Mouse (Mus musculus) MEL (cell line): ENCODE measurements around the gene Tsacc.

ENCODE experiments used
- CTCF ChIP-seq, 3 experiments: IDR thresholded peaks in 2 of 3; conservative IDR thresholded peaks in 1 of 3; 2 replicates each; pipeline ENCODE4 v1.5.1; 2011 to 2012; ENCODE audit warnings: low read length in 3 of 3, low read depth in 2 of 3, mild to moderate bottlenecking in 2 of 3, improper control_type of control experiment in 1 of 3, inconsistent platforms in 1 of 3, mixed read lengths in 1 of 3, moderate library complexity in 1 of 3; ENCODE audit not compliant: control insufficient read depth in 1 of 3, insufficient read depth in 1 of 3, poor library complexity in 1 of 3, severe bottlenecking in 1 of 3
- EP300 ChIP-seq, 2 experiments: IDR thresholded peaks; 2 replicates each; pipeline ENCODE4 v1.6.1; 2011; ENCODE audit warnings: improper control_type of control experiment in 2 of 2, low read length in 2 of 2, low read depth in 1 of 2, mild to moderate bottlenecking in 1 of 2
- KAT2A ChIP-seq: conservative IDR thresholded peaks from 2 replicates; pipeline ENCODE4 v1.6.1; 2012; ENCODE audit warnings: low read depth, low read length, improper control_type of control experiment, inconsistent platforms
- MYC ChIP-seq: IDR thresholded peaks from 2 replicates; pipeline ENCODE4 v1.6.1; 2011; ENCODE audit warnings: low read depth, mild to moderate bottlenecking, low read length, improper control_type of control experiment, moderate library complexity

DNA sequence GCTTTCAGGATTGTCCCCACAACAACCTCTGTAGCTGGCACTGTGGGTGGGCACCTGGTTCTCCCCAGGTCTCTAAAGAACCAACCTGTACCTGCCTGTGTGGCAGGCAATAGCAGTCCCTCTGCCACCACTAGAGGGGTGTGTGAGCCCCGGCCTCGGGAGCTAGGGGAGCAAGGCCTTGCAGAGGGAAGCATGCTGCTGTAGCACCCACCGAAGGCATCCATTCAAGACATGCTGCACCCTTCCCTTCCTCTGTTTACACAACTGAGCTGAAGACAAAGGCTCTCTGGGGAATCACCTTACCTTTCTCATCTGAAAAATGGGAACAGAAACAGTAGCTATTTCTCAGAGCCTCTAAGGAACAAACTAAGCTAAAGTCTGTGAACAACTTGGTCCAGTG is 61.6 kb downstream of the Tsacc start:
- TF ChIP-seq MYC: no peak
- peak; percentile 54 to 74 (median 59) for TF ChIP-seq CTCF (IDR thresholded peaks at IDR 0.05 in 2 of 3, conservative IDR thresholded peaks at IDR 0.05 in 1 of 3; ENCODE audit: control insufficient read depth in 1 of 3, insufficient read depth in 1 of 3, low read depth in 2 of 3, low read length in 3 of 3, poor library complexity in 1 of 3, severe bottlenecking in 1 of 3)
- no peak for TF ChIP-seq KAT2A
- no peak for TF ChIP-seq EP300 (IDR thresholded peaks at IDR 0.05; ENCODE audit: low read depth in 1 of 2, low read length in 2 of 2)
